Mouse (Mus musculus) adrenal gland, adult 2 months (tissue): ENCODE measurements around the gene Spef1. TPM values are rescaled to one million over a fixed set of nuclear protein-coding genes. Genes with fewer than 3 reads are reported as not detected.

ENCODE experiments used
- DNase-seq: peaks from one replicate; pipeline ENCODE4 v3.0.0; 2021
- polyA plus RNA-seq: library from polyadenylated mRNA; depleted of rRNA; stranded (reverse); fragments of >200 nt; gene quantifications from 2 replicates; pipeline ENCODE4 v1.2.3, GENCODE M21; 2012; rRNA removed
- total RNA-seq, 2 experiments: library from RNA; stranded (reverse); gene quantifications; 2 replicates each; pipeline ENCODE4 v1.2.3; 2021

Spef1 gene
- total and polyA plus RNA-seq, 3 experiments: 4.3 to 5.4 (median 5.3) TPM

- no peak for DNase-seq
These were observed 62.9 kb downstream of the Spef1 start for GRCm38 (mm10) chr2:131124166-131124565.

Other genes with a start within 250 kb of the Spef1 start
- gene Gfra4, start 144.2 kb downstream of the Spef1 start, total RNA-seq: 1 to 10 TPM; 5.9 to 6.1 TPM
- 30.4 and 56.7 TPM in 2 replicates for gene Gfra4, start 144.2 kb downstream of the Spef1 start, polyA plus RNA-seq
- gene Adam33, start 123.5 kb downstream of the Spef1 start, total RNA-seq: 1 to 10 TPM; 1.6 to 3.4 TPM
- gene Adam33, start 123.5 kb downstream of the Spef1 start, polyA plus RNA-seq: 11.5 and 15.5 TPM in 2 replicates
- gene Siglec1, start 100.5 kb downstream of the Spef1 start, total RNA-seq: 1 to 10 TPM; 4.1 to 6.6 TPM
- gene Siglec1, start 100.5 kb downstream of the Spef1 start, polyA plus RNA-seq: 17.9 and 19.8 TPM in 2 replicates
- gene Hspa12b, start 60.0 kb downstream of the Spef1 start, total RNA-seq: 10 to 100 TPM in 1 of 2 experiments, 1 to 10 TPM in 1; 6.9 to 12.6 TPM
- 9.4 and 16.4 TPM in 2 replicates for gene Hspa12b, start 60.0 kb downstream of the Spef1 start, polyA plus RNA-seq
- gene Gm11037, start 53.8 kb downstream of the Spef1 start, total RNA-seq: not detected
- not detected in 2 replicates for gene Gm11037, start 53.8 kb downstream of the Spef1 start, polyA plus RNA-seq
- 100 to 1,000 TPM; 114 to 123 TPM for gene 1700037H04Rik, start 27.2 kb downstream of the Spef1 start, total RNA-seq
- 195 and 319 TPM in 2 replicates for gene 1700037H04Rik, start 27.2 kb downstream of the Spef1 start, polyA plus RNA-seq
- gene Cenpb, start 7.2 kb downstream of the Spef1 start, total RNA-seq: 10 to 100 TPM; 47.7 to 88.5 TPM
- gene Cenpb, start 7.2 kb downstream of the Spef1 start, polyA plus RNA-seq: 94.5 and 107 TPM in 2 replicates
- gene Cdc25b, start 333 bp downstream of the Spef1 start, total RNA-seq: 1 to 10 TPM; 3.4 to 5.5 TPM
- 7.7 and 9.7 TPM in 2 replicates for gene Cdc25b, start 333 bp downstream of the Spef1 start, polyA plus RNA-seq
- 10 to 100 TPM; 13.7 to 20.2 TPM for gene Ap5s1, start 19.8 kb upstream of the Spef1 start, total RNA-seq
- 89.8 and 91.7 TPM in 2 replicates for gene Ap5s1, start 19.8 kb upstream of the Spef1 start, polyA plus RNA-seq
- gene Mavs, start 46.8 kb upstream of the Spef1 start, total RNA-seq: 10 to 100 TPM; 46.2 to 48.8 TPM
- 81.8 and 89.7 TPM in 2 replicates for gene Mavs, start 46.8 kb upstream of the Spef1 start, polyA plus RNA-seq
- gene Pank2, start 75.2 kb upstream of the Spef1 start, total RNA-seq: 10 to 100 TPM; 51.7 to 55.2 TPM
- 9.8 and 10.7 TPM in 2 replicates for gene Pank2, start 75.2 kb upstream of the Spef1 start, polyA plus RNA-seq
- gene Rnf24, start 165.6 kb upstream of the Spef1 start, total RNA-seq: 10 to 100 TPM in 1 of 2 experiments, 1 to 10 TPM in 1; 8.6 to 13.0 TPM
- 2.4 and 2.5 TPM in 2 replicates for gene Rnf24, start 165.6 kb upstream of the Spef1 start, polyA plus RNA-seq